Mouse (Mus musculus): ENCODE measurements at regions not wholly inside any gene's neighbourhood (a gene's known extent, or its start where the extent isn't known, plus 50 kb on each side); places are given as distances from the start of the nearest gene placed in this dataset.
A peak's percentile ranks its signal among the peaks of the same experiment; 100 is the strongest.

GRCm38 (mm10) chr5:119273615-119274014 lies 396.9 kb upstream of the Tbx3 start:
- DNase-seq (ENCODE audit: low spot score) (no peak), ATAC-seq (ENCODE audit: low read depth) (no peak)
- Histone ChIP-seq H3K4me2 (ENCODE audit: low read depth, low read length) (no peak overlapping the region), H3K9ac (ENCODE audit: low read depth, low read length) (no peak overlapping the region), H3K4me1 (ENCODE audit: control insufficient read depth, insufficient read depth, low read length) (no peaks in the 10 kb centered on the region; the same call in 1 of the 2 replicates), H3K27ac (replicated peaks; ENCODE audit: low read depth, low read length) (no peak overlapping the region), H3K27me3 (replicated peaks; ENCODE audit: control insufficient read depth, insufficient read depth, low read length) (no peaks in the 10 kb centered on the region), H3K9me3 (ENCODE audit: control insufficient read depth, low read length) (no peaks in the 10 kb centered on the region), H3K36me3 (ENCODE audit: control insufficient read depth, insufficient read depth, low read length) (no peaks in the 10 kb centered on the region), H3K4me3 (ENCODE audit: low read depth, low read length) (no peak overlapping the region)
- 76% methylated on average over 3 of the region's 3 CpGs for WGBS

DNA sequence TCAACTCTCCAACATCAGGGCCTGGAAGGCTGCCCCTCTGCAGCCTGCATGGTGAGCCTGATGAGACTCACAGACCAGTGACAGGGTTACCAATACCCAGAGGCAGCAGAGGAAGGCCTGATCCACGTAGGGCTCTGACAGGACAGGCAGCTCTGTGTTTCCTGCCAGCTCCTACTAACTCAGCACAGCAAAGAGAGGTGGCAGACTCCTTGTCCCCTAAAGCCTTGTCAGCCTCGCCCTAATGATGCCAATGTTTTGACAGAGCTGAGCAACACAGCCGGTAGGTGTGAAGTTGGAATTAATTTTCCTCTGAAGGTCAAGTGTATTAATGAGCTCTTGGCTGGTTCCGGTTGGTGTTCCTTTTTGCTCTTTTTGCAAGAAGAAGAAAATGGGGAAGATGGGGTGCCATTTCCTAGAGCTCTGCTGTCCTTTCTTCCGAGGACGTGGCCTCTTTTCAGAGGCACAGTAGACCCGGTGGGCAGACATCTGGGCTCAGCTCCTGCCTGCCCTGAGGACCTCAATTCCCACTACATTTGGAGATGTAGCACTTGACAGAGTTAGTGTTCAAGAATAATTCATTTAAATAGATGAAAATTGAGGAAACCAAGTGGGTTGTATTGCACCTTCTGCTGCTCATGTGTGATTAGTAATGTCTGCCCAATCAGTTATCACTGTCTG lies 395.5 kb upstream of the Tbx3 start:
- H3K4me2 ChIP-seq (ENCODE audit: low read depth, low read length) = no peak overlapping the region
- DNase-seq (ENCODE audit: low spot score) (no peak), ATAC-seq (ENCODE audit: low read depth) (no peak)
- no peak overlapping the region for H3K27ac ChIP-seq (replicated peaks; ENCODE audit: low read depth, low read length)
- H3K36me3 ChIP-seq (ENCODE audit: control insufficient read depth, insufficient read depth, low read length) = no peaks in the 10 kb centered on the region
- no peaks in the 10 kb centered on the region for H3K9me3 ChIP-seq (ENCODE audit: control insufficient read depth, low read length)
- H3K27me3 ChIP-seq (replicated peaks; ENCODE audit: control insufficient read depth, insufficient read depth, low read length) = no peaks in the 10 kb centered on the region
- no peak overlapping the region for H3K4me3 ChIP-seq (ENCODE audit: low read depth, low read length)
- H3K4me1 ChIP-seq (ENCODE audit: control insufficient read depth, insufficient read depth, low read length) = no peaks in the 10 kb centered on the region; the same call in 1 of the 2 replicates
- no peak overlapping the region for H3K9ac ChIP-seq (ENCODE audit: low read depth, low read length)
- 73% methylated on average over 7 of the region's 7 CpGs for WGBS

GRCm38 (mm10) chr5:119280146-119280545 lies 390.3 kb upstream of the Tbx3 start:
- H3K4me2 ChIP-seq (ENCODE audit: low read depth, low read length) = no peak overlapping the region
- H3K4me1 ChIP-seq (ENCODE audit: control insufficient read depth, insufficient read depth, low read length) = no peaks in the 10 kb centered on the region
- WGBS = 68% methylated on average over 6 of the region's 6 CpGs
- H3K9ac ChIP-seq (ENCODE audit: low read depth, low read length) = no peak overlapping the region
- DNase-seq (ENCODE audit: low spot score) = no peak
- ATAC-seq (ENCODE audit: low read depth) = no peak
- H3K9me3 ChIP-seq (ENCODE audit: control insufficient read depth, low read length) = peaks cover 6% of the 10 kb centered on the region; the same call in 1 of the 2 replicates
- H3K36me3 ChIP-seq (ENCODE audit: control insufficient read depth, insufficient read depth, low read length) = no peaks in the 10 kb centered on the region
- H3K27me3 ChIP-seq (replicated peaks; ENCODE audit: control insufficient read depth, insufficient read depth, low read length) = no peaks in the 10 kb centered on the region
- no peak overlapping the region for H3K27ac ChIP-seq (replicated peaks; ENCODE audit: low read depth, low read length)
- no peak overlapping the region for H3K4me3 ChIP-seq (ENCODE audit: low read depth, low read length)

GRCm38 (mm10) chr5:119289808-119290207 lies 380.7 kb upstream of the Tbx3 start:
- H3K27ac ChIP-seq (replicated peaks; ENCODE audit: low read depth, low read length) = no peak overlapping the region
- WGBS = 64% methylated on average over 5 of the region's 5 CpGs
- H3K4me1 ChIP-seq (ENCODE audit: control insufficient read depth, insufficient read depth, low read length) = peaks cover 5% of the 10 kb centered on the region; the same call in 1 of the 2 replicates
- DNase-seq (ENCODE audit: low spot score) = no peak
- no peaks in the 10 kb centered on the region for H3K9me3 ChIP-seq (ENCODE audit: control insufficient read depth, low read length)
- no peak overlapping the region for H3K9ac ChIP-seq (ENCODE audit: low read depth, low read length)
- H3K4me2 ChIP-seq (ENCODE audit: low read depth, low read length) = no peak overlapping the region
- H3K27me3 ChIP-seq (replicated peaks; ENCODE audit: control insufficient read depth, insufficient read depth, low read length) = peaks cover 8% of the 10 kb centered on the region
- no peak for ATAC-seq (ENCODE audit: low read depth)
- no peaks in the 10 kb centered on the region for H3K36me3 ChIP-seq (ENCODE audit: control insufficient read depth, insufficient read depth, low read length)
- H3K4me3 ChIP-seq (ENCODE audit: low read depth, low read length) = no peak overlapping the region

GRCm38 (mm10) chr5:119292323-119292722 lies 378.1 kb upstream of the Tbx3 start:
- no peaks in the 10 kb centered on the region for H3K9me3 ChIP-seq (ENCODE audit: control insufficient read depth, low read length)
- no peak overlapping the region for H3K4me3 ChIP-seq (ENCODE audit: low read depth, low read length)
- DNase-seq (ENCODE audit: low spot score) (no peak), ATAC-seq (ENCODE audit: low read depth) (no peak)
- H3K4me1 ChIP-seq (ENCODE audit: control insufficient read depth, insufficient read depth, low read length) = no peaks in the 10 kb centered on the region
- H3K4me2 ChIP-seq (ENCODE audit: low read depth, low read length) = no peak overlapping the region
- no peaks in the 10 kb centered on the region for H3K36me3 ChIP-seq (ENCODE audit: control insufficient read depth, insufficient read depth, low read length)
- H3K27ac ChIP-seq (replicated peaks; ENCODE audit: low read depth, low read length) = no peak overlapping the region
- peaks cover 8% of the 10 kb centered on the region for H3K27me3 ChIP-seq (replicated peaks; ENCODE audit: control insufficient read depth, insufficient read depth, low read length)
- H3K9ac ChIP-seq (ENCODE audit: low read depth, low read length) = no peak overlapping the region
- 66% methylated on average over 9 of the region's 9 CpGs for WGBS

- H3K9ac ChIP-seq (ENCODE audit: low read depth, low read length) = no peak overlapping the region
- WGBS = 83% methylated on average over 1 of the region's 1 CpGs
- no peaks in the 10 kb centered on the region for H3K9me3 ChIP-seq (ENCODE audit: control insufficient read depth, low read length)
- no peak for ATAC-seq (ENCODE audit: low read depth)
- no peak overlapping the region for H3K4me2 ChIP-seq (ENCODE audit: low read depth, low read length)
- H3K27me3 ChIP-seq (replicated peaks; ENCODE audit: control insufficient read depth, insufficient read depth, low read length) = peaks cover 4% of the 10 kb centered on the region; the same call in 1 of the 2 replicates
- DNase-seq (ENCODE audit: low spot score) = no peak
- no peaks in the 10 kb centered on the region for H3K4me1 ChIP-seq (ENCODE audit: control insufficient read depth, insufficient read depth, low read length)
- H3K36me3 ChIP-seq (ENCODE audit: control insufficient read depth, insufficient read depth, low read length) = no peaks in the 10 kb centered on the region
- H3K27ac ChIP-seq (replicated peaks; ENCODE audit: low read depth, low read length) = no peak overlapping the region
- H3K4me3 ChIP-seq (ENCODE audit: low read depth, low read length) = no peak overlapping the region
Measured at GRCm38 (mm10) chr5:119292889-119293288, 377.6 kb upstream of the Tbx3 start.

DNA sequence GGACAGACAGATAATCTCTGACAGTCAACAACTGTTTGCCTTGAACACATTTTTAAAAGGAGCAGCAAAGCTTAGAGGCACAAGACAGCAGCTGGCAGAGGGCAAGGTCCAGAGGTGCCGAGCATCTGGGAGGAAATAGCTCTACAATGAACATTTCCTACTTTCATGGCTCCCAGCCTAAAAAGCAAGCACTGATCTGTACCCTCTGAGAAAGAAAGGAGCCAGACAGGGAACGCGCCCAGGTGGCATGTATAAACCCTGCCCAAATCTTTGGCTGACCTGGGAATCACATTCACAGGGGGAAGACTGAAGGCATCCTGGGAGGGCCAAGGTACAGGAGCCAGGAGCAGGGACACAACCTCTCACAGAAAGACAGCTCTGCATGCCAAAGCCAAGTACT lies 371.2 kb upstream of the Tbx3 start:
- Histone ChIP-seq H3K4me1 (ENCODE audit: control insufficient read depth, insufficient read depth, low read length) (no peaks in the 10 kb centered on the region), H3K9ac (ENCODE audit: low read depth, low read length) (no peak overlapping the region), H3K4me3 (ENCODE audit: low read depth, low read length) (no peak overlapping the region), H3K36me3 (ENCODE audit: control insufficient read depth, insufficient read depth, low read length) (no peaks in the 10 kb centered on the region), H3K4me2 (ENCODE audit: low read depth, low read length) (no peak overlapping the region), H3K9me3 (ENCODE audit: control insufficient read depth, low read length) (no peaks in the 10 kb centered on the region), H3K27ac (replicated peaks; ENCODE audit: low read depth, low read length) (no peak overlapping the region), H3K27me3 (replicated peaks; ENCODE audit: control insufficient read depth, insufficient read depth, low read length) (no peaks in the 10 kb centered on the region)
- ATAC-seq (ENCODE audit: low read depth) (no peak), DNase-seq (ENCODE audit: low spot score) (no peak)
- 64% methylated on average over 3 of the region's 3 CpGs for WGBS

DNA sequence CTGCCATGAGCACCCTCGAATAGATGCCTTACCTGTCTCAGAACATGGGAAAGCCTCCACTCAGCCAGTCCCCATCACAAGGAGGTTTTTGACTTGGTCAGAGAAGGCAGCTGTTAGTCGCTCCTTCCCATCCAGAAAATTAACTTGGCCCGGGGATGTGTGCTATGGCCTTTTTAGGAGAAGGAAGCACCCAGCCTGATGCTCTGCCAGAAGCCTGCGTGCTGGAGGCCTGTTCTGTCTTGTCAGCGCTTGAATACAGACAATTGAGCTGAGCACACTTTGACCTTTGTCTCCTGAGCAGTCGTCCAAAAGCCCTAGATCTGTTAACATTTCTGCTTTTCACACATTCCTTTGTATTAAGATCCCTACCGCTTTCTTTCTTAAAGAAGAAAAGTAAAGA lies 370.4 kb upstream of the Tbx3 start:
- Histone ChIP-seq H3K36me3 (ENCODE audit: control insufficient read depth, insufficient read depth, low read length) (no peaks in the 10 kb centered on the region), H3K9ac (ENCODE audit: low read depth, low read length) (no peak overlapping the region), H3K27ac (replicated peaks; ENCODE audit: low read depth, low read length) (no peak overlapping the region; the same call in 1 of the 2 replicates), H3K4me2 (ENCODE audit: low read depth, low read length) (no peak overlapping the region), H3K27me3 (replicated peaks; ENCODE audit: control insufficient read depth, insufficient read depth, low read length) (no peaks in the 10 kb centered on the region), H3K4me3 (ENCODE audit: low read depth, low read length) (no peak overlapping the region), H3K9me3 (ENCODE audit: control insufficient read depth, low read length) (no peaks in the 10 kb centered on the region), H3K4me1 (ENCODE audit: control insufficient read depth, insufficient read depth, low read length) (peaks cover 7% of the 10 kb centered on the region)
- WGBS = 31% methylated on average over 7 of the region's 7 CpGs
- ATAC-seq (ENCODE audit: low read depth) = no peak
- DNase-seq (ENCODE audit: low spot score) = peak; percentile 63

- H3K4me2 ChIP-seq (ENCODE audit: low read depth, low read length) = no peak overlapping the region
- no peak overlapping the region for H3K27ac ChIP-seq (replicated peaks; ENCODE audit: low read depth, low read length)
- no peak overlapping the region for H3K4me3 ChIP-seq (ENCODE audit: low read depth, low read length)
- H3K4me1 ChIP-seq (ENCODE audit: control insufficient read depth, insufficient read depth, low read length) = peaks cover 7% of the 10 kb centered on the region
- H3K36me3 ChIP-seq (ENCODE audit: control insufficient read depth, insufficient read depth, low read length) = no peaks in the 10 kb centered on the region
- H3K27me3 ChIP-seq (replicated peaks; ENCODE audit: control insufficient read depth, insufficient read depth, low read length) = no peaks in the 10 kb centered on the region
- no peak for DNase-seq (ENCODE audit: low spot score)
- no peak for ATAC-seq (ENCODE audit: low read depth)
- H3K9ac ChIP-seq (ENCODE audit: low read depth, low read length) = no peak overlapping the region
- WGBS = 28% methylated on average over 5 of the region's 5 CpGs
- no peaks in the 10 kb centered on the region for H3K9me3 ChIP-seq (ENCODE audit: control insufficient read depth, low read length)
Measured at GRCm38 (mm10) chr5:119301539-119301938, 368.9 kb upstream of the Tbx3 start.

Measured in embryonic facial prominence, embryonic 14.5 days (tissue).